Mouse (Mus musculus): Measurements from ENCODE around the gene Pnpla8.

Gene Pnpla8

GRCm38 (mm10) chr12:44345251-44345650, 124.1 kb downstream of the Pnpla8 start:
- in situ Hi-C loops (cut with MseI, MboI) = no loop called here

GRCm38 (mm10) chr12:44346143-44346542, 125.0 kb downstream of the Pnpla8 start:
- in situ Hi-C loops (cut with MseI, MboI) = no loop called here

GRCm38 (mm10) chr12:44355116-44355515, 133.9 kb downstream of the Pnpla8 start:
- in situ Hi-C loops (cut with MseI, MboI) = no loop called here

GRCm38 (mm10) chr12:44357460-44357859, 136.3 kb downstream of the Pnpla8 start:
- in situ Hi-C loops (cut with MseI, MboI) = no loop called here

GRCm38 (mm10) chr12:44357881-44358280, 136.7 kb downstream of the Pnpla8 start:
- in situ Hi-C loops (cut with MseI, MboI) = no loop called here

- in situ Hi-C loops (cut with MseI, MboI) = no loop called here
Measured at GRCm38 (mm10) chr12:44371076-44371710, 150.0 kb downstream of the Pnpla8 start.

Data from mouse trophoblast stem cell (cell line).